Mouse (Mus musculus): ENCODE results near the gene Prorsd1.

Gene Prorsd1

DNA sequence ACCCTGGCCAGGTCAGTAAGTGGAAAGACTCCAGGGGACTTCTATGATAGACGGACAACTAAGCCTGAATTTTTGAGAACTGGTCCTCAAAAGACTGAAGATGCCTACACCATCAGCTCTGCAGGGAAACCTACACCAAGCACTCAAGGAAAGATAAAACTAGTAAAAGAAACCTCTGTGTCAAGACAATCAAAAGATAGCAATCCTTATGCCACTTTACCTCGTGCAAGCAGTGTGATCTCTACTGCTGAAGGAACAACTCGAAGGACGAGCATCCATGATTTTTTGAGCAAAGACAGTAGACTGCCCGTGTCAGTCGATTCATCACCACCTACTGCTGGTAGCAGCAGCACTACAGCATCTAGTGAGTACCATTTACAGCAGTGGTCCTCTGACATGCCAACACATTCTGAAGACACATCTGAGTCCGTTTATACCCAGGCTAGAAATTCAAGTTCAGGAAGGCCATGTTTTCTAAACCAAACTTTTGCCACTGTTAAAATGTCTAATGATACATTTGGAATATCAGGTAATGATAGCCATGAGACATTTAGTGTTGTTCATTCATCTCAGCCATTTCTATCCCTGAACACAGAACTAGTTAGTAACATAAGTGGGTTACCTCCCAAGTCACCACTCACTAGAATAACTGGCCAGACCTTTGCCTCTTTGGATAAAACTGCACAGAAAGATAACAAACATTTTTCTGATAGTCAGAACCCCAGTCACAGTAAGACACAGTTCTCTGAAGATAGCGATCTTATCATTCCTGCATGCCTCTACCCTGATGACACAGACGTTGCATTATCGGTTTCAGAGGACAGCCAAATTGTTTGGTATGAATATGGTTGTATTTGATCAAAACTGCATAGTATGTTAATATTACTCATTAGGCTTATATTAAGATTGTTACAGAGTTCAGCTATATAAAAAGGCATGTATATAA is 10.6 kb downstream of the Prorsd1 start:
- no peak for DNase-seq (ENCODE audit: low spot score in 2 of 2)

GRCm38 (mm10) chr11:29496962-29497361 is 17.9 kb downstream of the Prorsd1 start:
- DNase-seq (ENCODE audit: low spot score in 2 of 2): no peak

GRCm38 (mm10) chr11:29493135-29493534 is 21.7 kb downstream of the Prorsd1 start:
- no peak for DNase-seq (ENCODE audit: low spot score in 2 of 2)

- no peak for DNase-seq (ENCODE audit: low spot score in 2 of 2)
Observed at GRCm38 (mm10) chr11:29474676-29475075, 40.2 kb downstream of the Prorsd1 start.
